Mouse (Mus musculus) T-helper 2 cell (primary cell): ENCODE measurements around the gene Mapk6.

Experiments
- in situ Hi-C: fragments of 300-600 bp; cut with MboI, MseI; formaldehyde crosslinking; loops from one replicate; pipeline ENCODE4 v1.15.1; 2025; ENCODE audit warnings: high pct_unique_total_duplicates

Gene Mapk6

DNA sequence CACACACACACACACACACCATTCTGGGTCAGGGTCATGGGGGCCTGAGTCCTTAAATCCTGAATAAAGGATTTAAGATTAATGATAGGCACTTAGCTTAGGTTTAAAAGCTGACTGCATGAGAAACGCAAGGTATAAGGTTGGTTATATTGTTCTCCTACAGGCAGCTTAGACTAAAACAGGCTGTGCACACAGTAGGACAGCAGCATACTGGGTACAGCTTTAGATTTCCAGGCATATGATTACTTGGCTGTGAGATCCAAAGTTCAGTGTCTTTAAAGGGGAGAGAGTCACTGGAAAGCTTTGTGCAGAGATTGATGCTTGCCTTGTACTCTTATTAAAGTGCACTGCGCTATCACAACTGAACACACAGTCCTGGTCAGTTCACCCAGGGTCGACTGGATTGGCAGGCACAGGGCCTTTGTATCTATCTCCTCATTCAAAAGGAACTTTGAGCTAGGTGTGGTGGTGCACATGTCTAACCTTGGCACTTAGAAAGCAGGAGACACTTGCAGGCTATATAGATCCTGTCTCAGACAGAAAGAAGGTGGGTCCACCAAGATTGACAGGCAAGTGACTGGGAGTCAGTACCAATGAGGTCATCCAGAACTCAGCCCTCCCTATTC lies 25.4 kb downstream of the Mapk6 start:
- in situ Hi-C loops, result no loop called here

DNA sequence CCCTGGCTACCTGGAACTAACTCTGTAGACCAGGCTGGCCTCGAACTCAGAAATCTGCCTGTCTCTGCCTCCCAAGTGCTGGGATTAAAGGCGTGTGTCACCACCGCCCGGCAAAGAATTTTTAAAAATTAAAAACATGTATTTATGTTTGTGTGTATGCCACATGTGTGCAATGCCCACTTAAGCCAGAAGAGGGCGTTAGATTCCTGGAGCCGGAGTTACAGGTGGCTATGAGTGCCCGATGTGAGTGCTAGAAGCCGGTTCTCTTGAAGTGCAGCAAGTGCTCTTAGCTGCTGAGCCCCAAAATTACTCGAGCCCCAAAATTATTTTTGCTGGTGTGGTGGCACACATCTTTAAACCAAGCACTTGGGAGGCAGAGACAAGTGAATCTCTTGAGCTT lies 26.0 kb downstream of the Mapk6 start:
- in situ Hi-C loops, result no loop called here

DNA sequence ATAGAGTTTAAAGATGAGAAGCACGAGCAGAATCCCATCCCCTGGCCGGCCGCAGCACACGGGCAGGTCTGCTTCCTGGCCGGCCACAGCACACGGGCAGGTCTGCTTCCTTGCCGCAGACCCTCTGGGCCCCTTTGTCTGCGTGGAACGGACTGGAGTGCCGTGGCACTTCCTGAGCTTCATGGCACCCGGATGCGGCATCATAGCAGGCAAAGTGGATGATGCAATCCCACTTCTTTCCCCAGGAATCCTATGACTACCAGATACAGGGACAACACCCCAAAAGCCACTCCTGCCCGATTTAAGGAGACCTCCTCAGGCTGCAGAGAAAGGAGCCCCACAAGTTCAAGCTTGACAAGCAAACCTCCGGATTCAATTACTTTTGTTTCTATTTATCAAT lies 27.0 kb downstream of the Mapk6 start:
- in situ Hi-C loops, result no loop called here

DNA sequence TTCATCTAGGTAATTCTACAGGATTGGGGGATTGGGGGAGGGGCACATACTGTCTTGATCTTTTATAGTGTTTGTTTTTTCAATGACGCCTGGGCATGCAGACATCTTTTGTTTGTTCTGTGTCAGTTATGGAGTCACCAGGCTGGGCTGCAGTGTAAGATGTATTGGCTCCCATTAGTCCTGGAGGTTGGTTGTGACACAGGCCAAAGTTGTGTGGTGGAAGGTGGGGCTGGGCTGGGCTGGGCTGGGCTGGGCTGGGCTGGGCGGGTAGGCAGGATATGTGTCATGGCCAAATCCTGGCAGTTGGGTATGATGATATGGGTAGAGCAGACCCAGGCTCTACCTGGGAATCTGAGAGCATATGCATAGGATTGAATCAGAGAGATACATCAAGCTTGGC lies 31.0 kb downstream of the Mapk6 start:
- in situ Hi-C loops, result no loop called here

DNA sequence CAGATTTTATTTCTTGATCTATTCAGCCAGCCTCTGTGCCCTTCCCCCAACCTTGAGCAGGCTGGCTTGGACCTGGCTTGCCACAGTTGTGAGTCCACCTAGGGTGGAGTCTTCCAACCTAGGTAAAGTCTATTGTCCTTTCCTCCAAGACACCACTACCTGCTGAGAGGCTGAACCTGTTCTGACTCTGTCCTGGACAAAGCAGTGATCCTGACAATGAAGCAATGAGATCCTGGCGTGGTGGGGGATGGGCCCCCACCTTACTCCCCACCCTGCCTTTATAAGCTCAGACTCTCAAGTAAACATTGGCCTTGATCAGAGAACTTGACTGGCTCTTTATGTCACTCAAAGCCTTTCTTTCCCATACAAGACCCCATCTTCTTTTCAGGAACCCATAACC lies 33.4 kb downstream of the Mapk6 start:
- in situ Hi-C loops, result no loop called here

DNA sequence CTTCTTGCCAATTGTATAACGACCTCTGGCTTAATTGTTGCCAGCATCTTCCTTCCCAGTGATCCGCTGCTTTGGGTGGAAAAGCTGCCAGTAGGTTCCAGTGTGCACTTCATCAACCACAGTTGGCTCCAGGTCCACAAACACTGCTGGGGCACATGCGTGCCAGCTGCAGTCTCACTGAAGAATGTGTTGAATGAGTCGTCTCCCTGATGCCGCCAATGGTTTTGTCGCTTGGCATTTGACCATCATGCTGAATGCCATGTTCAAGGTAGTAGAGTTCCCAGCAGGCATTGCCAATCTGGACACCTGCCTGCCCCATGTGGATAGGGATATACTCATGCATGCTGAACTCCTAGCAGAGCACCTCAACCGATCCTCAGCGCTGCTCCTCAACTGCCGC lies 34.2 kb downstream of the Mapk6 start:
- in situ Hi-C loops, result no loop called here

DNA sequence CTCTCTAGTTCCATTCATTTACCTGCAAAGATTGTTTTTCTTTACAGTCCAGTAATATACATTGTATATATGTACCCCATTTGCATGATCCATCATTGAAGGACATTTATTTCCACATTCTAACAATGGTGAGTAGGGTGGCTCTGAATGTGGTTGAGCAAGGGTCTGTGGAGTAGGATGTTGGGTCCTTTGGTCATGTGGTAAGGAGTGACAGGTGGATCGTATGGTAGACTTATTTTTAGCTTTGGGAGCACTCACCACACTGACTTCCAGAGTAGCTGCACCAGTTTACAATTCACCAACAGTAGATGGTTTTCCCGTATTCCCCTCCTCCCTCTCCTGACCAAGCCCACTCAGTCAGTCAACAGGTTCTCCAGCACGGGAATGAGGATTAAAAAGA lies 41.0 kb downstream of the Mapk6 start:
- in situ Hi-C loops, result no loop called here

DNA sequence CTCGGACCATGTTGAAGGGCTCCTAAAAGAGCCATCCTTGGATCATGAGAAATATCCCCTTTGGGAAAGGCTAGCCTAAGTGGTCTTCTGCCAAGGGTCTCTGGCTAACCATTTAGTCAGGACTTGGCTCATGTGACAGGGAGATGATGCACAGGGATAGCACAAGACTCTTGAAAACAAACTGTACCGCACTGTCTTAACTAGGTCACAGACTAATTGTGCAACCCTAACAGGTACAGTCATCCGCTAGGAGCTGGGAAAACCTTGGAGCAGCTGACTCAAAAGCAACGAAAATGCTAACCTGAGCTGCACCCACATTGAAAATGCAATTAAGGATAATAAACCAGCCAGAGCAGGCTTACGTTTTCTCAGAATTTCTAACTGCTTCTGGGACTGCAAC lies 43.6 kb downstream of the Mapk6 start:
- in situ Hi-C loops, result no loop called here

DNA sequence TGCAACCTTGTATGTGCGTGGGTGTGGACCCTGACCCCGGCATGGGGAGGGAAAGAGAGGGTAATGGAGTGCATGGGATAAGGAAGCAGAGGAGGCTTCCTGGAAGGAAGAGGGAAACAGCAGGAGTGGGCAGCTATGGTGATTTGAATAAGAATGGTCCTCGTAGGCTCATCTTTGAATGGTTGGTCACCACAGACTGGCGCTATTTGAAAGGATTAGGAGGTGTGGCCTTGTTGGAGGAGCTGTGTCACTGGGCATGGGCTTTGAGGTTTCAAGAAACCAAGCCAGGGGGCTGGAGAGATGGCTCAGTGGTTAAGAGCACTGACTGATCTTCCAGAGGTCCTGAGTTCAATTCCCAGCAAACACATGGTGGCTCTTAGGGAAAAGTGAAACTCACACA lies 44.6 kb downstream of the Mapk6 start:
- in situ Hi-C loops, result no loop called here

DNA sequence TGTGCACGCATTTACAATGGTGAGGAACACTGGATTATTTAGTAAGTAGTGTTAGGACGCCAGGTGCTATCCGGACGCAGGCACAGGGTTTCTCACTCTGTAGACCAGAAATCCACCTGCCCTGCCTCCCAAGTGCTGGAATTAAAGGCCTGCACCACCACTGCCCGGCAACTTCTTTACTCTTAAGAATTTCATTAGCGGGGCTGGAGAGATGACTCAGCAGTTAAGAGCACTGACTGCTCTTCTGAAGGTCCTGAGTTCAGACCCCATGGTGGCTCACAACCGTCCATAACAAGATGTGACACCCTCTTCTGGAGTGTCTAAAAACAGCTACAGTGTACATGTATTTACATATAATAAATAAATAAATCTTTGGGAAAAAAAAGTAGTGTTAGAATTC lies 46.1 kb downstream of the Mapk6 start:
- in situ Hi-C loops, result loop anchor here (5.0 kb wide), 1 partner anchor 69 kb away; no protein-coding TSS in a partner anchor

DNA sequence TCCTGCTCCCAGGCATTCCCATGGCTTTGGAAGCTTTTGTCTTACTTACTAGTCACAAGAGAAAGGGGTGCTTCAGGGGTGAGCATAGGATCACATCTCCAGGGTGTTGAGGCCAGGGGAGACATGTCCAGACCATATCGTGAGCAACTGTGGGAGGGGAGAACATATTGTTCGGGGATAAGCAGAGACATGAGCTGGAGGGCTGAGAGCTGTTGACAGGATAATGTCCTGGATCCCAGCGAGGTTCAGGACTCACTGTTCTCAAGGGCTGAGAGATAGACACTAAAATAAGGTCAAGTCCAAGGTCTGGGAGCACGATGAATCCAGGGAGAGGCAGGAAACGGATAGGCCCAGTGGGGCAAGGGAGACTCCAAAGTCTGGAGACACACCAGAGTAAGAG lies 46.8 kb downstream of the Mapk6 start:
- in situ Hi-C loops, result loop anchor here (5.0 kb wide), 1 partner anchor 69 kb away; no protein-coding TSS in a partner anchor

DNA sequence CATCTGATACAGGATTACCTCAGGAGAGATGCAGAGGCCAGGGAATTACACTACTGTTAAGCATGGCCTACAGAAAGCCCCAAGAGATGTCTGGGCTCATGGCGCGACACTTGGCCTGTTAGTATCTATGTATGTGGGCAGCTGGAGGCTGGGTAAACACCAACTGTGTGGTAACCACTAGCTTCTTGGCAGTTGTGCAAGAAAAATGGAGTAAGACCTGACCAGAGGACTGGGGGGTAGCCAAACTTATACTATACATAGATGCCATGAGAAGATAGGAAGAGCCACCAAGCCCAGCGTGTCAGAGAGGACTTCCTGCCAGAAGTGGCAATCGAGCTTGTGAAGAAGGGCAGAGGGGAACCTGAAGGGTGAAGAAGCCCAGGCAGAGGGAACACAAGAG lies 47.6 kb downstream of the Mapk6 start:
- in situ Hi-C loops, result loop anchor here (5.0 kb wide), 1 partner anchor 70 kb away; no protein-coding TSS in a partner anchor

DNA sequence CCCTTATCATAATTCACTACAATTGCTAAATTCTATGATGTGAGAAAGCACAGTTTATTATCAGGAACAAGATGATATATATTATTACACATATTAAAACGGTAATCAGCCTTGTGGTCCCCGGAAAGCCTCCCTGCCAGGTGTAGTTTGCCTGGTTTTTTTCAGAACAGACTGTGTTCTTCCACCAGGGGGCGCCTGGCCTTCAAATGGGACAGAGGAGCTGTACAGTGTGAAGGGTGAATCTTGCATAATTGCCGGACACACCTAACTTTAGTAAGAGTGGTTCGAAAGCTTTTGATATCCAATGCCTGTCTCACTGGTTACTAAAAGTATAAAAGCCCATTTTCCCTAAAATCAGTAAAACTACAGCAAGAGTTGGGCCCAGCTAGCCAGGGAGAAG lies 48.1 kb downstream of the Mapk6 start:
- in situ Hi-C loops, result loop anchor here (5.0 kb wide), 1 partner anchor 71 kb away; no protein-coding TSS in a partner anchor

DNA sequence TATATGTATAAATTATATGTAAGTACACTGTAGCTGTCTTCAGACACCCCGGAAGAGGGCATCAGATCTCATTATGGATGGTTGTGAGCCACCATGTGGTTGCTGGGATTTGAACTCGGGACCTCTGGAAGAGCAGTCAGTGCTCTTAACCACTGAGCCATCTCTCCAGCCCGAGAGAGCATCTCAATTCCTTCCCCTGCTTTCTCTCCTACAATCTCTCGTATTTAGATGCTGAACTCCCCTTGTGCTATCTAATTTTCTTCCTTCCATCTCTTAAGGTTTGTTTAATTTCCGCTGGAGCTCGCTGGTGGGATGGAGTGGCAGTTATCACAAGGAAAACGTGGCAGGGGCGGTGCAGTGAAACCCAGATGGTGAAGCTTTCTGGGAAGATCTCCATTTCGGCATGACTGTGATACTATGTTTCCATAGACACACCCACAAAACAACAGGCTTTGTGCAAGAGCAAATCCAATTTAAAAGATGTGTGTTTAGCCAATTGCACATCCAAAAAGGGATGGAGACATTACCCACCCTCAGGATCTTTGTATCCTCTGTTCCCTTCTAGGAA lies 52.6 kb downstream of the Mapk6 start:
- in situ Hi-C loops, result no loop called here

DNA sequence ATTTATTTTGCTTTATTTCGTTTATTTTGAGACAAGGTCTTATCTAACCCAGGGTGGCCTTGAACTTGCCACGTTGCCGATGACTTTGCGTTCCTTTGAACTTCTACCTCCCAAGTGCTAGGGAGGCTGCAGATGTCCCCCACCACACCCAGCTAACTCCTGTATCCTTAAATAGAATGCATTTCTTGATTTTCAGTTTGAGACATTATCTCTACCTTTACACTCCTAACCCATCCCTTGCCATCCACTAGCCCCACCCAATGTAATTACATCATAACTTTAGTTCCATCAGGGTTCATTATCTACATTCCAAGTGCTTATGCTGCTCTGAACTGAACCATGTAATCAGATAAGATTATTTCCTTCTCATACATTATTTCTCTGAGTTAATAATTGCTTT lies 54.0 kb downstream of the Mapk6 start:
- in situ Hi-C loops, result no loop called here

DNA sequence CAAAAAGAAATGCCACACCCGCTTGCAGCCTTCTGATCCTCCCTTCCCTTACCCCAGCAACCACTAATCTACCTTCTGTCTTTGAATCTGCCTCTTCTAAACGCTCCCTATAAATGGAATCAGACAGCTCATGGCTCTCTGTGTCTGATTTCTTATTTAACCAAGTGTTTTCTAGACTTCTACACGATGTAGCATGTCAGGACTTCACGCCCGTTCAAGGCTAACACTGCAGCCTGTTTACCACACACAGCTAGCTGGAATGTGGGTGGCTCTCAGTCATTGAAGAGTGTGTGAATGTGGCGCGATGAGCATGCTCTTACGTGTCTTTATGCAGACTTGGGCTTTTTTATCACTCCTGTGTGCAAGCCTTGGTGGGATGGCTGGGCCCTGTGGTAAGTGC lies 56.7 kb downstream of the Mapk6 start:
- in situ Hi-C loops, result no loop called here

DNA sequence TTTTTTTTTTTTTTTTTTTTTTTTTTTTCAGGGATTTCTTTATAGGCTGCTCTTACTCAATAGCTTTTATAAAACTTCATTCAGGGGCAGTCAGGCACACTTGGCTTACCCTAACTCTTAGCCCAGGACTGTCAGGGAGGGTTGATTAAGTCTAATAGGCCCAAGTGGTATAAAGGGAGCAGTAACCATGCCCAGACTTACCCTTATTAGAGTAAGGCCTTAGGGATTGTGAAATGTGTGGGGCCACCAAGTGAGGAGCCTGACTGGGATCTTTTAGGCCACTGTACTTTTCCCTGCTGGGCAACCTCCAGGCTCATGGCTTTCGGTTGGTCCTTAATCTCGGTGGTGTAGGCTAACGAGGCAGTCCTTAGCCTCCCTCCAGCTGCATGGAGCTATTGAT lies 61.2 kb downstream of the Mapk6 start:
- in situ Hi-C loops, result no loop called here

DNA sequence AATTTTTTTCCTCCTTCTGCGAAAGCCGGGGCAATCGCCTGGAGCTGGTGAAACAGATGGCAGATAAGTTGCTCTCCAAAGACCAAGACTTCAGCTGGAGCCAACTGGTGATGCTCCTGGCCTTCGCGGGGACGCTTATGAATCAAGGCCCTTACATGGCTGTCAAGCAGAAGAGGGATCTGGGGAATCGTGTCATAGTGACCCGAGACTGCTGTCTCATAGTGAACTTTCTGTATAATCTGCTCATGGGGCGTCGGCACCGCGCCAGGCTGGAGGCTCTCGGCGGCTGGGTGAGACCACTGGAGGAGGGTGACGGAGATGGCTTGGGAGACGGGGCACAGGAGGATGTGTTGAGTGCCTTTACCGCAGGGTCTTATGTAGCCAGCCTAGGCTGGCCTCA lies 61.7 kb downstream of the Mapk6 start:
- in situ Hi-C loops, result no loop called here

DNA sequence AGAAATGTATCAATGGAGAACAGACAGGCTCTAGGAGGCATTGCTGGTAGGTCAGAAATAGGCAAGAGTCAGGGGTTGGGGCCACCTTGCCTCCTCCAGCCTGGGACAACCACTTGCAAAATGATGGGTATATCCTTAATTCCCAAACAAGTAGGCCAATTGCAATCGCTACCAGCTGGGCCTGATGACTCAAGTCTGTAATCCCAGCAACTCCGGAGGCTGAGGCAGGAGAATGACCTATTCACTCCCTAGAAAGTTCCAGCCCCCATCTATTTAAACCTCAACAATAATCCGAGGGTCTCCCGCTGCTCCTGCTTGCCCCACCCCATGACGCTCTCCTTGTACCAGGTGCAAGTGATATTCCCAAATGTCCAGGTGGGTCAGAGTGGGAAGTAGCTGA lies 62.3 kb downstream of the Mapk6 start, which contains the start of gene Bcl2l10:
Gene Bcl2l10 (plus strand): TSS at position 301 of the 400 bp plus-strand sequence.
- in situ Hi-C loops, result no loop called here

DNA sequence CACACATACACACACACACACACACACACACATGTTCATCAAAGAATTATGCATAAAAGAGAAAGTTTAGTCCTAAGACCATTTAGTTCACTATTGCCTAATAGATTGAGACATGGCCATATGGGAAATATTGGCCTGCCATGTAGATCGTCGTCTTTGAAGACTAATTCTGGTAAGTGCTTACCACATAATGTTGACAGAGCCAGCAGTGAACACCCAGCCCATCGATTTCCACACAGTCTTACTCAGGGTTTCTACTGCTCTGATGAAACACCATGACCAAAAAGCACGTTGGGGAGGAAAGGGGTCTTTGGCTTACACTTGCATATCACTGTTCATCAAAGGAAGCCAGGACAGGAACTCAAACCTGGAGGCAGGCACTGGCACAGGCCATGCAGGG lies 67.4 kb downstream of the Mapk6 start:
- in situ Hi-C loops, result no loop called here

DNA sequence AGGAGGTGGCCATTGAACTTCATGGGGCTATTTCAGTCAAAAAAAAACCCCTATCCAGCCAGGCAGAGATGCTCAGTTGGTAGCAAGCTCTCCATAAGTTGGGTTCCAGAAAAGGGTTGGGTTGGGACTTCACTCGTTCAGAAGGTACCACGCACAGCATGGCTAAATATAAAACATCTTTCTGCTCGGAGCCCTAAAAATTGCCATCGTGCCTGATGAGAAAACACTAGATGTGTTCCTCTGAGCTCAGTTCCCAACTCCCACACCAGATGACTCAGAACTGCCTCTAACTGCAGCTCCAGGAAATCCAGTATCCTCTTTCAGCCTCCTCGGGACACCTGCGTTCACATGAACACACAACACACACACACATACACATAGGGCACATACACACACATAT lies 71.8 kb downstream of the Mapk6 start:
- in situ Hi-C loops, result no loop called here

DNA sequence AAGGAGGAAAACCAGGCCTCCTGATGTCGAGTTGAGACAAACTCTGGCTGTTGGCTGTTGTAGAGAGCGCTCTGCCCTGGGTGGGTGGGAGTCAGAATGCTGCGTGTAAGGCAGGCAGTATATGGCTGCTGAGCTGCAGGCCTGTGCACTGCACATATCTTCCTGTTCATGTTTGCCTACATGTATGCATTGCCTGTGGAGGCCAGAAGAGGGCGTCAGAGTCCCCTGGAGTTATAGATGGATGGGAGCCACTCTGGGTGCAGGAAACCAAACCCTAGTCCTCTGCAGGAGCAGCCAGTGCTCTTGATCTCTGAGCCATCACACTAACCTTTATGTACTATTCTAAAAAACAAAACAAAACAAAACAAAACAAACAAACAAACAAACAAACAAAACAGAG lies 75.4 kb downstream of the Mapk6 start:
- in situ Hi-C loops, result no loop called here

DNA sequence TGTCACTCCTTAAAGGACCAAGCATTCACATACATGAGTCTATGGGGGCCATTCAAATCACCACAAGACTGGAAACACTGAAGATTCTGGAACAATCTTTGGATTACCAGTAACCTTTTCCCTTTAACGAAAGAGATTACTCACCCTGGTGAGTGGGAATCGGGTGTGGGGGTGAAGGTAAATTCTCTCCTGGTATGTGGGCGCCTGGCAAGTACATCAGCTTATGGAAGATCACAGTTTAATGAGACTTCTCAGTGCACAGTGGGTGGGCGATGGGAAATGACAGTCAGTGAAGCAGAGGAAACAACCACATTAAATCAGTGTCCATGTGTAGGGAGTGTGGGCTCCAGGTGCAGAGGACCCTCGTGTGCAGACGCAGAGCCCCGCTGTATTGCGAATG lies 79.0 kb downstream of the Mapk6 start:
- in situ Hi-C loops, result no loop called here

DNA sequence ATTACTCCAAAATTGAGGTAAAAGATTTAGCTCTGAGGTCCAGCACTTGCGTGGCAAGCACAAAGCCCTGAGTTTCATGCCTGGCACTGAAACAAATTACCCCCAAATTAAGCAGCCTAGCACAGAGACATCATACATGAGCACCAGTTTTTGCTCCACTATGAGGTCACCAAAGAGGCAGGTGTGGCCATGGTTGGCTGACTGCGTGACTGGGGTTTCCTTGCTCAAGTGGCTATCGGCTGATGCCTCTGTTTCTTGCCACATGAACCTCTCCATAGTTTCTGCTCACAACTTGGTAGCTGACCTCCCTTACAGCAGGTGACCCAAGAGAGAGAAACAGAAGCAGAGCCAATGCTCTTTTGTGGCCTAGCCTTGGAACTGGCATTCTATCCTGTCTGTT lies 81.8 kb downstream of the Mapk6 start:
- in situ Hi-C loops, result no loop called here
